Mouse (Mus musculus) kidney, postnatal 25 days (tissue): ENCODE measurements at regions not wholly inside any gene's neighbourhood (a gene's known extent, or its start where the extent isn't known, plus 50 kb on each side); places are given as distances from the start of the nearest gene placed in this dataset.

ENCODE experiments used
- DNase-seq, 2 experiments: peaks; one replicate each; pipeline ENCODE4 v3.0.0; 2021; ENCODE audit warnings: mixed read lengths in 2 of 2

DNA sequence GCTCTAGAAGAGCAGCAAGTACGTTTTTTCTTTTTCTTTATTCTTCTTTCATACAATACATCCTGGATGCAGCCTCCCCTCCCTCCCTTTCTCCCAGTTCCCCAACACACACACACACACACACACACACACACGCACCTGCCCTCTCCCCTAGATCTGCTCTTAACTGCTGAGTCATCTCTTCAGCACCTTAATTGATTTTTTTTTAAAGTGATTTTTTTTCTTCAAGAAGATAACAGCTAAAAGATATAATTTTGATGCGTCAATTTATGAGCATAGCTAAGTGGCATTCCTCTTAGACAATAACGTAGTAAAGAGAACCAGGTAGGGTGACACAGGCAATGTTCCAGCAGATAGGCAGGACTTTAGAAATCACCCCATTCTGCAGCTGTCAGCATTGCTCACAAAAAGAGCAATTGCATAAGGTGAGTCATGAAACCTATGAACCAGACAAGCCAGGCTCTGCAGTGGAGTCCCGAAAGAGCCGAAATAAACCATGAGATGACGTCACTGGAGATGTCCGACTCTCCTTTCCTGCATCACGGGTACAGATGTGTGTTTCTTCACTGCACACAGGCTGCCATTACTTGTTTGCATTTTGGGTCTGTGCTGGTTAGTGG lies 63.9 kb upstream of the Tnrc6a start:
- no peak for DNase-seq

DNA sequence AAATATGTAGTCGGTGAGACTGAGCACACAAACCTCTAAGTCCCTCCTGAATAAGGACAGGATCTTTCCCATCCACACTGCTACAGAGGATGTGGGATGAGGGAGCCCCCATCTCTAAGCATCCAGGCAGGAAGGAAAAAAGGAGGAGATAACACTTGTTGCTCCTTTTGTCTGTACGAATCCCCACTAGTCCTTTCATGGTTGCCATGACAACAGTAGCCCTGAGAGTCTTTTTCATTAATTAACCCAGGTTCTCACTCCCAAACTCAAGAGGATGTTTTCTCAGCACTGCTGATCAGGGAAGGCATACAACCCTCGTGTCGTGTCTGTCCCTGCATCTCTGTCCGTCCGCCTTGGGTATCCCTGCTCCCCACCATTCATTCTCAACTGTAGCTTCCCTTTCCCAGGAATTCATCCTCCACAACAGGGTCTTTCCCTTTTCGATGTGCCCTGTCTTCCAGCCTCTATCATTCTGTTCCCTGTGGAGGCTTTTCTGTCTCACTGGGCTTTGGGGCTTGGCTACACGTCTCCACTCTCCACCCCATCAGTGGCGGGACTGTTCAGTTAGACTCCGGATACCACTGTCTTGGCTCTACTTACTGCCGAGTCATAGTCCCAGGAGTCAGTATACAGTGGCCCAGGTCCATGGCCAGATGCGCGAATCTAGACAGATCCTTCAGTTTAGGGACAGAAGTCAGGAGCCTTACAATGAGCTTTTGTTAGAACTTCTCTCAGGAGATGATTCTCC lies 60.2 kb upstream of the Tnrc6a start:
- no peak for DNase-seq

GRCm38 (mm10) chr7:123065951-123066351 lies 57.7 kb upstream of the Tnrc6a start:
- DNase-seq: no peak

DNA sequence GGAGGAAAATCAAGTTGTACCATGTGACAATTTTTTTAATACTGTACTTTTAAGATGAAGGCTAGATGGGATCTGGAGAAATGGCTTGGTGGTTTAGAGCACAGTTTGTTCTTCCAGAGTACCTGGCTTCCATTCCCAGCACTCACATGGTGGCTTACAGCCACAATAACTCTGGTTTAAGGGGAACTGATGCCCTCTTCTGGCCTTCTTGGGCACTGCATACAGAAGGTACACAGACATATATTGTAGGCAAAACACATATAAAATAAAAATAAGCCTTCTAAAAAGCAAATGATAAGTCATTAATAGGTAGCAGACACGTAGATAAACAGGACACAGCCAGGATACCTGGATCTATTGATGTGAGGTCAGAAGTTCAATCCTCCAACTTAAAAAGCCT lies 56.3 kb upstream of the Tnrc6a start:
- DNase-seq: no peak

- no peak for DNase-seq
Measured at GRCm38 (mm10) chr7:123068241-123068640, 55.4 kb upstream of the Tnrc6a start.

DNA sequence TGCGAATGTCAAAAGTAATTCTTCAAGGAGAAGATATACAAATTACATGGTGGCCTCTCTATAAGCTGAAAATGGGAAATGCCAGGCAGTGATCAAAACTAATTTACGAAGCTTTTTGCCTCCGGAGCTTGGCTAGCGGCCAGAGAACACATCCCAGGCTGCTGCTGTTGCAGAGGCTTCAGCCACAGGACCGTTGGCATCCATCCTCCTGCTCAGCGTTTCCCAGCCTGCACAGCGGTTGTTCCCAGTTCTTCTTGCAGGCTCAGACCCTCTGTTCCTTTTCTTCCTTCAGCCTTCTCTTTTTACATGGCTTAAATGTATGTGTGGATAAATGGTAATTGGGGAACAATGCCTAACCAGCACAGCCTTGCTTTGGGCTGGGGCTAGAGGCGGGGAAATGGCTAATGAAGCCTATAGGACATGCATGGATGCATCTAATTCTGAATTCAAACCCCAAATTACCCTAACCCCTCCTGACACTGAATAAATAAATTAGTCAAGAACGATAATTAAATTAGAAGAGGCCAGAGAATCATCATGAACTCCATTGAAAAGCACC lies 54.9 kb upstream of the Tnrc6a start:
- DNase-seq: peak; percentile 43 to 54

- DNase-seq: peak in 1 of 2 experiments; percentile 44
Measured at GRCm38 (mm10) chr7:123069280-123069679, 54.4 kb upstream of the Tnrc6a start.

GRCm38 (mm10) chr7:123070861-123071260 lies 52.8 kb upstream of the Tnrc6a start:
- no peak for DNase-seq
